Mouse (Mus musculus) effector memory CD4-positive, alpha-beta T cell, adult 5 months (primary cell): ENCODE data around the gene Bcr. TPM values are rescaled to one million over a fixed set of nuclear protein-coding genes. Genes with fewer than 3 reads are reported as not detected.

Experiments used
- polyA plus RNA-seq: library from polyadenylated mRNA; unstranded; fragments of 100-300 nt; shearing (Covaris generic); gene quantifications from one replicate; pipeline ENCODE4 v1.2.1, GENCODE M21; 2017

The Bcr gene
- polyA plus RNA-seq = 4.3 TPM

DNA sequence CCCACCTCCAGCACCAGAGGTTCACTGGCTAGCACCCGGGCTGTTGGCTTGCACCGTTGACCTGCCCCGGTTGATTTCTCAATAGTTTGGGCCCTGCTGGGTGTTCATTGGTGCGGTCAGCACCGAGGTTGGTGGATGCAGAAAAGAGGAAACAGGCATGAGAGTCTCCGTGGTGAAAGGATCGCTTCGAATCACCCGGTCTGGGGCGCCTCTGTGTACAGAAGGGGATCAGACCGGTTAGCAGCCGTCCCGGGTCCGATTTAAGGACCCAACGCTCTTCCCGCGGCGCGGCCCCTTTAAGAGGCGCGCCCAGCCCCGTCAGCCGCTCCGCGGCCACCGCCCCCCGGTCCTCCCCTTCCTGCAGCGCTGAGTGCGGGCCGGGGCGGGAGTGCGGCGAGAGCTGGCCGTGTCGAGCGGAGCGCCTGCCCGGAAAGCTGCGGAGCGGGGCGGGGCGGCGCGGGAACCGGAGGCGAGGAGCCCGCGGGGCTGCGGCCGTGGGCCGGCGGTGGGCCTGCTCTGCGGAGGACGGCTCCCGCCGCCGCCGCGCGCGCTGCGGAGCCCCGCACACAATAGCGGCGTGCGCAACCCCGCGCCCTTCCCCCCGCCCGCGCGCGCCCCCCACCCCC, at the start of gene Bcr:
TSS of gene Bcr (plus strand) at position 376 of the 626 bp plus-strand sequence.

DNA sequence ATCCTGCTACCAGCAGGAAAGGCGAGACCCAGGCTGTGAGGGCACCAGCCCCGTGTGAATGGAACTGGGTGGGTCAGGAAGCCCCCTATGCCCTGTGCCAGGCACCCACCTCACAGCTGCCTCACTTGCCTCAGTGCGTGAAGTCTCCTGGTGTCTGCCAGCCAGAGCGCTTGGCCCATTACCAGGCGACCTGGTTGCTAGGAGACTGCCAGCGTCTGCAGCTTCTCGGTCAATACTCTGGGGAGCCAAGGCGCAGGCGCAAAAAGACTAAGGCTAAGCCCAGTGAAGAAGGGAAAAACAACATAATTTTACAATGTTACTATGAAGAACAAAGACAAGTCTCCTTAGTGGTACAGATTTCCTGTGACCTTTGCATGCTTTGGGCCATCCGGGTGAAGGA, 28.0 kb upstream of the Bcr start, which contains the start of gene Rsph14:
TSS of gene Rsph14 (minus strand) at position 192 of the 400 bp plus-strand sequence.

DNA sequence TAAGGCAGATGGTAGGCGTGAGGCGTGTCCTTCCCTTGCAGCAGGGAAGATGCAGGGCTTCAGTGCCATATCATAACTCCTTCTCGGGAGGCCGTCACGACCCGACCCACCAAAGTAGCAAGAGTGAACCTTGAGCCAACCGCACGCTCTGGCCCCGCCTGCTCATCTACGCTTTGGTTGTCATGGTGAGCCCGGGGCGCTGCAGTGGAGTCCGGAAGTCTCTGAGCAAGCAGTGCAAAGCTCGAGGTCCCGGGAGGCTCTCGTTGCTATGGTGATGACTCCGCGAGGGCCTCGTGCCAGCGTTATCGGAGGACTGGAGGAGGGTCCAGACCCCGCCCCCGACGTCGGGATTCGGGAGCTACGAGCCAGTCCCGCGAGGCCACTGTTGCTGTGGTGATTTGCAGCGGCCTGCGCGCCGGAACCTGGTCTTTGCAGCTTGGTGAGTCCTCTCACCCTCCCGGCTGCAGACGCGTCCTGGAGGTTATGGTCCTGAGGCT, 23.5 kb upstream of the Bcr start, which contains the start of gene Rab36:
TSS of gene Rab36 (plus strand) at position 176 of the 497 bp plus-strand sequence.

DNA sequence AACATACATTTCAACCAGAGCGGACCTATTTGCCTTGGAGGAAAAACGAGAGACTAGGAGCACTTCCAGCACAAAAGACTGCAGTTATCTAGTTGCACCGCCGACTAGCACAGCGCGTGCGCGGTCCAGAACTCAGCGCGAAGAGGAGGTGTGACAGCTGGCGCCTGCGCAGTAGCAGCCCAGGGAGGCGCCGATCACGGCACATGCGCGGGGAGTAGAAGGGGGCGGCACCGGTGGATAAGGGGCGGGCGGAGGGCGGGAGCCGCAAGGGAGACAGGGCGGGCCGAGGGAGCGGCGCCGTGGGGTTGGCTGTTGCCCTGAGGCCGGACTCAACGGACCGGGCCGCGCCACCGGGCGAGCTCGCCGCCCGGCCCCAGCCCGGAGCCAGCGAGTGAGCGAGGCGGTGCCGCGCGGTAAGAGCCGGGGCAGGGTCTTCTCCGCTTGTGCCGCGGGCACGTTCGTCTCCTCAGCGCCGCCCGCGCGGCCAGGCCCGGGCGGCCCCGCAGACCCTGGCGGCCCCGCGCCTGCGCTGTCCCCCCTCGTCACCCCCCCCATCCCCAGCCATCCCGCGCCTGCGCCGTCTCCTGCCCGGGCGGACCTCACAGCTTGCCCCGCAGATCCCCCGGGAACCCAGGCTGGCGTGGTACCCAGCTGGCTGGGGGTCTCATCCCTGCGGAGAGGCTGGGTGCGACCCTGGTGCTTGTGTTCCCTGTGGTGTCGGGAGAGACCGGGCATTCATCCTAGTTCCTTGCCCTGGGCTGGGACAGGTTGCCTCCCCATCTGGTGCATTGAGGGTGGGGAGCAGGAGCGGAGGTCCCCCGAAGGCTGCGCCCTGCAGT, 151.6 kb downstream of the Bcr start, which contains the start of gene Specc1l:
TSS of gene Specc1l (plus strand) at position 267 of the 839 bp plus-strand sequence.

Other genes with a start within 250 kb of the Bcr start
- 0.21 TPM for gene Gnaz, start 93.4 kb upstream of the Bcr start, polyA plus RNA-seq
- not detected for gene Rsph14, start 28.0 kb upstream of the Bcr start, polyA plus RNA-seq
- gene Rab36, start 23.5 kb upstream of the Bcr start, polyA plus RNA-seq = 0.22 TPM
- 65.5 TPM for gene Specc1l, start 151.5 kb downstream of the Bcr start, polyA plus RNA-seq